Mouse (Mus musculus): Measurements from ENCODE around the gene Sgtb. TPM values are rescaled to one million over a fixed set of nuclear protein-coding genes. Genes with fewer than 3 reads are reported as not detected.

The Sgtb gene
- polyA plus RNA-seq, 1 experiment from 2014 or later = 7.3 TPM

DNA sequence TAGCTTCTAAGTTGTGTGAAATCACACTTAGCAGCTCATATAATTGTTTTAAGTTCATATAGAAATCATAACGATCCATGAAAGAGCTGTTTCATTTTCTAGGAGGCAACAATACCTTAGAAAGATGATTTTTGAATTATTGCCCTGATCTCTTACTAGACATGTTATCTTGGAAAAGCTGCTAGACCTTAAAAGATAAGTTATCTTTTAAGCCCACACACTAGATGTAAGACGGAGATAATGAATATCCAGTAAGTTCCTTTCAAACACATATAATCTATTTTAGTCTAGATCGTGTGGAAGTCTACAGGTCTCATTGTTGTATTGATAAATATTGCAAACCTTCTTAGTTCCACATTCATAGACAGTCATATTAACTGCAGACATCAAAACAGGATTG lies 67.3 kb downstream of the Sgtb start:
- H3K36me3 ChIP-seq = peaks cover 31% of the 10 kb centered on the region
- peaks cover 15% of the 10 kb centered on the region for H3K4me1 ChIP-seq
- H3K27me3 ChIP-seq (ENCODE audit: low read depth, poor library complexity, severe bottlenecking) = no peaks in the 10 kb centered on the region
- DNase-seq (ENCODE audit: low spot score) = no peak
- H3K9me3 ChIP-seq (replicated peaks) = no peaks in the 10 kb centered on the region
- WGBS = 84% methylated on average over 3 of the region's 3 CpGs
- no peak overlapping the region for H3K27ac ChIP-seq
- peak overlapping the region; percentile 64 for H3K4me3 ChIP-seq

DNA sequence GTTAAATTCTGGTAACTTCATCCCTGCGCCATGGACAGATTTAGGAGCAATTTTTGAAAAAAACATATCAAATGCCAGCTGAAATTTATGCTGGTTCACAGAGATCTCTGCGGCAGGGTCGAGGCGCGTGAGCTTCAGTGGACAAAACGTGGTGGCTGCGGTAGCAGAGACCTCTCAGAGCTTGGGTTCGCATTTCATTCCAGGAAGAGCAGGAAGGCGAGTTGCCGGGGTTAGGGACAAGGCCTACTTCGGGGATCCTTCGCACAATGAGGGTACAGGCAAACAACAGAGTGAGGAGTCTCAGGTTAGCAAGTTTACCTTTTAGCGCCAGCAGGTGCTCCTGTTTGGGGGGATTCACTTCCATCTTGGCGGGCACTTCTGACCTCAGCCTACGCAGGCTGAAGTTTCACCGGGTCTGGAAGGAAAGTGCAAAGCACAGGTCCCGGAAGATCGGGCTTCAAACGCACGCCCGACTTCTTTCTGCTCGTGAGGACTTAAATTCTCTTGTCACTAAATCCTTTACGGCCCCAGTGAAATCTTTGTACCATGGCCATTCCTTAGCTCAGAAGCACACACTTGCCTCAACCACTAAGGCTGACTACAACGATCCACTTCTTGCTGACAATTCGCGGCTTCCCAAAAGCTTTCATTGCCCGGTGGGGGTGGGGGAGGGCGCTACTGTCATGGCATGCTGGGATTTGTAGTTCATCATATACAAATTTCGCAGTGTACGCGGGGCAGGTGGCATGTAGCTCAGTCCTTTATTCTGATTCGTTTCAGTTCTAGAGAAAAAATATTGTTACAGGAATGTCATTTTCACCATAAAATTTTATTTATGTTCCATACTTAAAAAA lies 68.5 kb downstream of the Sgtb start, which contains the start of gene Trappc13:
TSS of gene Trappc13 (minus strand) at position 674 of the 854 bp plus-strand sequence.
- peak; percentile 85 for DNase-seq (ENCODE audit: low spot score)
- Histone ChIP-seq H3K4me3 (peak within 1 kb of the TSS; percentile 64), H3K36me3 (peaks cover 40% of the 10 kb centered on the region), H3K9me3 (replicated peaks) (no peaks in the 10 kb centered on the region), H3K27me3 (ENCODE audit: low read depth, poor library complexity, severe bottlenecking) (no peaks in the 10 kb centered on the region), H3K27ac (peak within 1 kb of the TSS; percentile 88), H3K4me1 (peaks cover 15% of the 10 kb centered on the region)
- WGBS = under 1% methylated on average over 32 of the region's 32 CpGs

DNA sequence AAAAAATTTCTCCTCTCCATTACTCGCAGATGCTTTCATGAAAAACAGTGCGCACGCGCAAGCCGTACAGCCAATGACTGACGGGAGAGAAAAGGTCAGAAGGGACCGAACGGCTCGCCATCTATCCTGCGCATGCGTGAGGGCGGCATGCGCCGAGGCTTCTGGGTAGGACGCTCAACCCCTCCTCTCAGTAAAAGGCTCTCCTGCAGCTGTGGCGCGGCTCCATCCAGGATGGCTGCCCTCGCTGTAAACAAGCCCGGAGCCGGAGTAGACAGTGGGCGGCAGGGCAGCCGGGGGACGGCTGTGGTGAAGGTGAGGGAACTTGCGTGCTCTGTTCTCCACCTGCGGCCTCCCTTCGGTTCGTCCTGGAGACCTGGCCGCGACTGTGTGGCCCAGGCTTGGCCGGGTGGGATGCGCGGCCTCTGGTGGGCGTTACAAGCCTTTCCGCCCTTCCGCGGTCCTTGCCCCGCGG lies 69.1 kb downstream of the Sgtb start, which contains the start of gene Trim23:
TSS of gene Trim23 (plus strand) at position 148 of the 472 bp plus-strand sequence.
- DNase-seq (ENCODE audit: low spot score) = peak; percentile 96

DNA sequence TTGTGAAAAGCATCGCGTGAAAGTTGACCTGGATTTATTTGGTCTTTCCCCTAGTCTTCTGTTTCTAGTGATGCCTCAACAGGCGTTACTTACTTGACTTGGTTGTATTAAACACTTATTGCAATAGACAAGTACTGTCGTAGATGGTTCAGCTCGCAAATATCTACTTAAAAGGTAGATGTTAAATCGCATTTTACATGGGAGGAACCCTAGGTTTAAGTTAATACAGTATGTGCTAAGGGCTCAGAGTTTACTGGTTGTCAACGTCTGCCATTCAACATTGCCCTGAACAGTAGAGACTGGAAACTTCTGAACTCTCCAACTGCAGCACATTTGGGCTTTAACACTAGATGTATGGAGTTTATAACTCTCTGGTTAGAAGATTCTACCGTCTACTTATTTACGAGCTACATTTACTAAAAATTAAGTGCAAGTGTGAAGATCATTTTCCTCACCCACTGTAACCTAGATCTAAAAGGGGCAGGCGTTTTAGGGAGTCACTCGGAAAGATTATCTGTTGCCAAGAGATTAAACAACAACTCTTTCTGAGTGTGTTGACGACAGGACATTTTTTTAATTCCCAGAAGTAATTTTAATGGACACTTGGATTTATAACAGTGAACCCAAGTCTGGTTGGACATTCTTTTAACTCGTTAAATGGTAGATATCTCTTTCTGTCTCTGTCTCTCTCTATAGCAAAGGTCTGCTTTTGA lies 69.8 kb downstream of the Sgtb start:
- Histone ChIP-seq H3K36me3 (peaks cover 50% of the 10 kb centered on the region), H3K9me3 (replicated peaks) (no peaks in the 10 kb centered on the region), H3K4me3 (peak overlapping the region; percentile 64), H3K27me3 (ENCODE audit: low read depth, poor library complexity, severe bottlenecking) (no peaks in the 10 kb centered on the region), H3K27ac (peak overlapping the region; percentile 88), H3K4me1 (peaks cover 15% of the 10 kb centered on the region)
- WGBS = 25% methylated on average over 13 of the region's 13 CpGs
- DNase-seq (ENCODE audit: low spot score) = no peak

More for the DNA sequence above, 69.1 kb downstream of the Sgtb start, which contains the start of gene Trim23:
- Histone ChIP-seq H3K27me3 (ENCODE audit: low read depth, poor library complexity, severe bottlenecking) (no peaks in the 10 kb centered on the region), H3K27ac (peak within 1 kb of the TSS; percentile 88), H3K36me3 (peaks cover 47% of the 10 kb centered on the region), H3K4me1 (peaks cover 15% of the 10 kb centered on the region), H3K9me3 (replicated peaks) (no peaks in the 10 kb centered on the region), H3K4me3 (peak within 1 kb of the TSS; percentile 64)
- under 1% methylated on average over 38 of the region's 38 CpGs for WGBS

DNA sequence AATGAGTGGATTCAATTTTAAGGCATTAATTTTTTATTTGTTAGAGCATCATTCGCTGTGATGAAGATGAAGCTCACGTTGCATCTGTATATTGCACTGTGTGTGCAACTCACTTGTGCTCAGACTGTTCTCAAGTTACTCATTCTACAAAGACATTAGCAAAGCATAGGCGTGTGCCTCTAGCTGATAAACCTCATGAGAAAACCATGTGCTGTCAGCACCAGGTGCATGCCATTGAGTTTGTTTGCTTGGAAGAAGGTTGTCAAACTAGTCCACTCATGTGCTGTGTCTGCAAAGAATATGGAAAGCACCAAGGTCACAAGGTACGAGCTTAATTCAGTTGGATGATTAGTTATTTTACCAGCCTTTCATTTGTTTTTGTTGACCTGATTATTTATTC lies 77.8 kb downstream of the Sgtb start:
- no peak overlapping the region for H3K27ac ChIP-seq
- H3K4me3 ChIP-seq = no peak overlapping the region
- 92% methylated on average over 4 of the region's 4 CpGs for WGBS
- H3K4me1 ChIP-seq = no peaks in the 10 kb centered on the region
- no peaks in the 10 kb centered on the region for H3K9me3 ChIP-seq (replicated peaks)
- H3K27me3 ChIP-seq (ENCODE audit: low read depth, poor library complexity, severe bottlenecking) = no peaks in the 10 kb centered on the region
- peaks cover 79% of the 10 kb centered on the region for H3K36me3 ChIP-seq
- DNase-seq (ENCODE audit: low spot score) = no peak

Other genes with a start within 250 kb of the Sgtb start
- 12.2 and 16.6 TPM in 2 replicates for gene Erbin, start 189.2 kb upstream of the Sgtb start, polyA plus RNA-seq (2016; fragmentation: Nextera tagmentation; extraction: Ambion mirVana)
- 20.2 and 20.4 TPM in 2 replicates for gene Nln, start 127 bp upstream of the Sgtb start, polyA plus RNA-seq (2016; fragmentation: Nextera tagmentation; extraction: Ambion mirVana)
- gene Trappc13, start 68.7 kb downstream of the Sgtb start, polyA plus RNA-seq (2016; fragmentation: Nextera tagmentation; extraction: Ambion mirVana) = 70.3 and 71.1 TPM in 2 replicates
- 15.2 and 19.2 TPM in 2 replicates for gene Trim23, start 69.1 kb downstream of the Sgtb start, polyA plus RNA-seq (2016; fragmentation: Nextera tagmentation; extraction: Ambion mirVana)
- gene Cenpk, start 118.9 kb downstream of the Sgtb start, polyA plus RNA-seq (2016; fragmentation: Nextera tagmentation; extraction: Ambion mirVana) = 92.0 and 92.9 TPM in 2 replicates
- 17.7 and 21.2 TPM in 2 replicates for gene Ppwd1, start 119.1 kb downstream of the Sgtb start, polyA plus RNA-seq (2016; fragmentation: Nextera tagmentation; extraction: Ambion mirVana)
- gene Adamts6, start 178.1 kb downstream of the Sgtb start, polyA plus RNA-seq (2016; fragmentation: Nextera tagmentation; extraction: Ambion mirVana) = 1.6 and 3.0 TPM in 2 replicates

All from limb, embryonic 10.5 days (tissue).